Mouse (Mus musculus): ENCODE results near the gene Dhx29.

- no peak for TF ChIP-seq GATA1 (IDR thresholded peaks at IDR 0.05; ENCODE audit: low read length)
- no peak for TF ChIP-seq TAL1 (IDR thresholded peaks at IDR 0.05; ENCODE audit: low read length)
Measured at GRCm38 (mm10) chr13:112967267-112967666, 40.0 kb downstream of the Dhx29 start.
